Mouse (Mus musculus) myocyte (in vitro differentiated cells): ENCODE measurements around the gene Zfc3h1.

ENCODE experiments used
- CEBPB ChIP-seq: IDR thresholded peaks from 2 replicates; pipeline ENCODE4 v1.6.1; 2011; ENCODE audit warnings: mild to moderate bottlenecking, moderate library complexity; ENCODE audit not compliant: poor library complexity, insufficient read depth, severe bottlenecking
- E2F4 ChIP-seq: IDR thresholded peaks from one replicate; pipeline ENCODE4 v1.6.1; 2011; ENCODE audit warnings: mild to moderate bottlenecking, control low read depth, moderate library complexity; ENCODE audit not compliant: insufficient read depth
- MAX ChIP-seq: IDR thresholded peaks from one replicate; pipeline ENCODE4 v1.6.1; 2011; ENCODE audit warnings: low read depth, mild to moderate bottlenecking, control low read depth
- MYOD1 ChIP-seq, 3 experiments: IDR thresholded peaks; one replicate each; pipeline ENCODE4 v1.6.1; 2011; ENCODE audit warnings: control low read depth in 2 of 3, low read depth in 2 of 3, mild to moderate bottlenecking in 2 of 3, moderate library complexity in 1 of 3; ENCODE audit not compliant: insufficient read length in 2 of 3, control insufficient read depth in 1 of 3
- MYOG ChIP-seq, 3 experiments: IDR thresholded peaks; one replicate each; pipeline ENCODE4 v1.6.1; 2011; ENCODE audit warnings: control low read depth in 2 of 3, low read depth in 2 of 3, mild to moderate bottlenecking in 2 of 3; ENCODE audit not compliant: insufficient read length in 2 of 3, control insufficient read depth in 1 of 3, insufficient read depth in 1 of 3
- POLR2A ChIP-seq: IDR thresholded peaks from one replicate; pipeline ENCODE4 v1.6.1; 2011; ENCODE audit warnings: low read depth, mild to moderate bottlenecking, control low read depth, moderate library complexity; ENCODE audit not compliant: insufficient read length
- POLR2AphosphoS2 ChIP-seq: IDR thresholded peaks from one replicate; pipeline ENCODE4 v1.6.1; 2011; ENCODE audit warnings: low read depth, control low read depth; ENCODE audit not compliant: insufficient read length
- REST ChIP-seq: IDR thresholded peaks from one replicate; pipeline ENCODE4 v1.6.1; 2011; ENCODE audit warnings: mild to moderate bottlenecking, control low read depth, moderate library complexity; ENCODE audit not compliant: insufficient read depth, insufficient read length
- SRF ChIP-seq: IDR thresholded peaks from one replicate; pipeline ENCODE4 v1.6.1; 2011; ENCODE audit warnings: low read depth; ENCODE audit not compliant: control insufficient read depth, insufficient read length
- TCF12 ChIP-seq: IDR thresholded peaks from one replicate; pipeline ENCODE4 v1.6.1; 2011; ENCODE audit warnings: mild to moderate bottlenecking, control low read depth; ENCODE audit not compliant: poor library complexity, insufficient read depth, severe bottlenecking
- TCF3 ChIP-seq: IDR thresholded peaks from one replicate; pipeline ENCODE4 v1.6.1; 2011; ENCODE audit warnings: low read depth, control low read depth; ENCODE audit not compliant: insufficient read length
- USF1 ChIP-seq: IDR thresholded peaks from one replicate; pipeline ENCODE4 v1.6.1; 2011; ENCODE audit warnings: low read depth, mild to moderate bottlenecking, control low read depth, moderate library complexity

DNA sequence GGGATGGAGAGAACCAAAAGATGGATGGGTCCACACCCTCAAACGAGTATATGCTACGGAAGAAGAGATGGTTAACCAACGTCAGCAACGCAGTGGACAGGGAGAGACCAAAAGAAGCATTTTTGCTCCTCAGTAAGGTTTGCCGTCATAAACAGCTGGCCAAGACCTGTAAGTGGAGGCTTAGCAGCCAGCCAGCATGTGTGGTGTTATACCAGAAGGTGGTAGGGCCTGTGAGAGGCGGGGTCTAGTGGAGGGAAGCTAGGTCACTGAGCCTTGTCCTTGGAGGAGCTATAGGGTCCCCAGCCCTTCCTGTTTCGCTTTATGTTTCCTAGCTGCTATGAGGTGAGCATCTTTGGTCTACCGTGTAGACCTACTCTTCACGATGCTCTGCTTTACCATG lies 91.7 kb downstream of the Zfc3h1 start:
- TF ChIP-seq E2F4, result no peak
- no peak for TF ChIP-seq SRF
- TF ChIP-seq POLR2A, result no peak
- TF ChIP-seq USF1, result no peak
- TF ChIP-seq MAX, result no peak
- TF ChIP-seq CEBPB, result no peak
- TF ChIP-seq MYOD1 (IDR thresholded peaks at IDR 0.05; ENCODE audit: control insufficient read depth in 1 of 3, insufficient read length in 2 of 3, low read depth in 2 of 3), result no peak
- TF ChIP-seq POLR2AphosphoS2, result no peak
- TF ChIP-seq MYOG (IDR thresholded peaks at IDR 0.05; ENCODE audit: control insufficient read depth in 1 of 3, insufficient read depth in 1 of 3, insufficient read length in 2 of 3, low read depth in 2 of 3), result no peak
- no peak for TF ChIP-seq TCF12
- TF ChIP-seq TCF3, result no peak
- TF ChIP-seq REST, result no peak
